8 mouse cellular contexts compared by ENCODE assay signal in genomic region chr11:76524947-76525346, GRCm38 (mm10).
DNase-seq lines count a peak whose midpoint lies in the region; ATAC-seq and TF ChIP-seq lines count a peak whose summit lies in the region.

No protein-coding gene starts in this region.

- in situ Hi-C loops in ES-E14 (cut with MboI; ENCODE audit: low sequenced_read_pairs in 2 of 2, unreplicated experiment in 2 of 2), result no loop called here

- WGBS in forebrain, embryonic 14.5 days, result 20% methylated on average over 8 of the region's 8 CpGs
- 7% methylated on average over 8 of the region's 8 CpGs for WGBS in limb, embryonic 12.5 days

- H3K27me3 ChIP-seq in forebrain, embryonic 14.5 days (replicated peaks; ENCODE audit: control insufficient read depth, insufficient read depth, low read length), result no peaks in the 10 kb centered on the region
- no peaks in the 10 kb centered on the region for H3K27me3 ChIP-seq in limb, embryonic 12.5 days

- H3K4me2 ChIP-seq in forebrain, embryonic 14.5 days (ENCODE audit: low read length), result no peak overlapping the region
- H3K4me2 ChIP-seq in limb, embryonic 12.5 days, result peak overlapping the region; percentile 36

- ATAC-seq in cerebellum, adult (ENCODE audit: insufficient number of reproducible peaks, low FRiP score, low TSS enrichment), result peak; percentile 61; the same call in 1 of the 2 replicates
- ATAC-seq in forebrain, embryonic 14.5 days, result peak; percentile 52; the same call in 1 of the 2 replicates
- ATAC-seq in limb, embryonic 12.5 days (ENCODE audit: insufficient number of reproducible peaks, insufficient read depth, low FRiP score, low TSS enrichment, low read depth), result no peak

- no peak overlapping the region for H3K9ac ChIP-seq in ES-E14 (ENCODE audit: insufficient read depth, low read depth, low read length, poor library complexity, severe bottlenecking)
- H3K9ac ChIP-seq in forebrain, embryonic 14.5 days (ENCODE audit: low read length), result no peak overlapping the region
- H3K9ac ChIP-seq in limb, embryonic 12.5 days (replicated peaks), result no peak overlapping the region

- no peak overlapping the region for H3K27ac ChIP-seq in ES-E14 (ENCODE audit: insufficient read depth, low read depth, low read length, poor library complexity, severe bottlenecking)
- H3K27ac ChIP-seq in forebrain, embryonic 14.5 days (ENCODE audit: low read depth, low read length), result no peak overlapping the region
- peak overlapping the region; percentile 73 for H3K27ac ChIP-seq in limb, embryonic 12.5 days

- H3K9me3 ChIP-seq in ES-E14 (ENCODE audit: control insufficient read depth, insufficient read depth, low read depth, low read length), result no peaks in the 10 kb centered on the region
- H3K9me3 ChIP-seq in forebrain, embryonic 14.5 days (replicated peaks; ENCODE audit: control insufficient read depth, low read length), result no peaks in the 10 kb centered on the region
- no peaks in the 10 kb centered on the region for H3K9me3 ChIP-seq in limb, embryonic 12.5 days

- no peaks in the 10 kb centered on the region; the same call in 1 of the 2 replicates for H3K36me3 ChIP-seq in ES-E14 (ENCODE audit: control insufficient read depth, insufficient read depth, low read length, poor library complexity, severe bottlenecking)
- no peaks in the 10 kb centered on the region for H3K36me3 ChIP-seq in forebrain, embryonic 14.5 days (ENCODE audit: control insufficient read depth, insufficient read depth, low read length)
- H3K36me3 ChIP-seq in limb, embryonic 12.5 days, result peaks cover 7% of the 10 kb centered on the region; the same call in 1 of the 2 replicates

- DNase-seq in A20 (ENCODE audit: low read depth, low spot score), result peak; percentile 74
- peak; percentile 54 for DNase-seq in ES-E14 (ENCODE audit: low read depth, low spot score)
- peak; percentile 91 for DNase-seq in forebrain, embryonic 14.5 days (ENCODE audit: low spot score)
- peak; percentile 56 for DNase-seq in kidney, adult 11 months
- DNase-seq in neural tube, embryonic 10.5 days (ENCODE audit: extremely low spot score, low spot score), result peak; percentile 70
- peak; percentile 71 for DNase-seq in thymus, postnatal 14 days

- H3K4me1 ChIP-seq in ES-E14 (ENCODE audit: control insufficient read depth in 2 of 2, insufficient read depth in 2 of 2, low read length in 2 of 2, poor library complexity in 1 of 2), result peaks cover 2 to 7% of the 10 kb centered on the region in 2 experiments; a peak in 2 of 4 replicates
- H3K4me1 ChIP-seq in forebrain, embryonic 14.5 days (ENCODE audit: control insufficient read depth, insufficient read depth, low read length), result peaks cover 9% of the 10 kb centered on the region; the same call in 1 of the 2 replicates
- peaks cover 60% of the 10 kb centered on the region for H3K4me1 ChIP-seq in limb, embryonic 12.5 days (replicated peaks)

- no peak overlapping the region for H3K4me3 ChIP-seq in ES-E14 (ENCODE audit: insufficient read depth in 1 of 2, low read depth in 1 of 2, low read length in 2 of 2, poor library complexity in 1 of 2, severe bottlenecking in 1 of 2)
- no peak overlapping the region for H3K4me3 ChIP-seq in forebrain, embryonic 14.5 days (ENCODE audit: low read depth, low read length)
- no peak overlapping the region for H3K4me3 ChIP-seq in limb, embryonic 12.5 days (replicated peaks)

TF ChIP-seq in ES-E14, 5 proteins besides CTCF, POLR2A, EP300 and RAD21:
- peak; percentile 47; the same call in 1 of the 2 replicates for TF ChIP-seq ZC3H11A (IDR thresholded peaks at IDR 0.05; ENCODE audit: borderline replicate concordance, low read depth, low read length)
- no peak for TF ChIP-seq ZNF384 (IDR thresholded peaks at IDR 0.05; ENCODE audit: low read depth, low read length)
- no peak for TF ChIP-seq HCFC1 (IDR thresholded peaks at IDR 0.05; ENCODE audit: borderline replicate concordance, insufficient read depth, low read length)
- TF ChIP-seq CHD2 (IDR thresholded peaks at IDR 0.05; ENCODE audit: low read depth, low read length), result no peak
